Mouse (Mus musculus) v-Abl transformed pro-B cells (cell line): Measurements from ENCODE around the gene Svs3b.
"Not testable (repeated sequence)": the region's sequence is repeated elsewhere in the genome, so short reads cannot be mapped to it uniquely, and the experiment has no call there.

ENCODE experiments used
- in situ Hi-C, 2 experiments: fragments of 400-800 bp; cut with MboI; formaldehyde crosslinking; loops; one replicate each; pipeline ENCODE4 v1.15.1; 2025; ENCODE audit not compliant: unreplicated experiment in 2 of 2

The Svs3b gene

GRCm38 (mm10) chr2:164256540-164256939 is at the start of gene Svs3b:
Gene Svs3b (minus strand): TSS chr2:164256640.
- in situ Hi-C loops = not testable (repeated sequence)

GRCm38 (mm10) chr2:164288968-164289367 is 32.5 kb upstream of the Svs3b start, which contains the start of gene Svs3a:
Gene Svs3a (plus strand): TSS chr2:164289268.
- in situ Hi-C loops = not testable (repeated sequence)

GRCm38 (mm10) chr2:164278359-164278758 is 21.9 kb upstream of the Svs3b start, which contains the start of gene Svs4:
Gene Svs4 (minus strand): TSS chr2:164278459.
- in situ Hi-C loops = no loop called here

- in situ Hi-C loops = no loop called here
Observed at GRCm38 (mm10) chr2:164238366-164238765, 18.1 kb downstream of the Svs3b start, which contains the start of gene Svs2. Gene Svs2 (minus strand): TSS chr2:164238466.

- in situ Hi-C loops = no loop called here
Observed at GRCm38 (mm10) chr2:164232671-164233070, 23.8 kb downstream of the Svs3b start.

GRCm38 (mm10) chr2:164228361-164229070 is 27.9 kb downstream of the Svs3b start:
- in situ Hi-C loops = no loop called here

- in situ Hi-C loops = no loop called here
Observed at GRCm38 (mm10) chr2:164221522-164221921, 34.9 kb downstream of the Svs3b start, which contains the start of gene Wfdc15b. Gene Wfdc15b (minus strand): TSS chr2:164221660.

- in situ Hi-C loops = no loop called here
Observed at GRCm38 (mm10) chr2:164219295-164219694, 37.1 kb downstream of the Svs3b start.

GRCm38 (mm10) chr2:164212711-164213110 is 43.7 kb downstream of the Svs3b start:
- in situ Hi-C loops = no loop called here

GRCm38 (mm10) chr2:164210892-164211291 is 45.5 kb downstream of the Svs3b start:
- in situ Hi-C loops = no loop called here

GRCm38 (mm10) chr2:164206676-164207075 is 49.8 kb downstream of the Svs3b start:
- in situ Hi-C loops = no loop called here

GRCm38 (mm10) chr2:164206011-164206410 is 50.4 kb downstream of the Svs3b start:
- in situ Hi-C loops = not testable (repeated sequence)
